Mouse (Mus musculus): Measurements from ENCODE around the gene Ang5. TPM values are rescaled to one million over a fixed set of nuclear protein-coding genes. Genes with fewer than 3 reads are reported as not detected.

The Ang5 gene
- not detected for total RNA-seq (2023)

GRCm38 (mm10) chr14:43956769-43957168 lies at the start of gene Ang5:
Gene Ang5, plus strand, starts transcription at chr14:43957069.

GRCm38 (mm10) chr14:43923459-43923858 lies 33.4 kb upstream of the Ang5 start, which contains the start of gene Ear10:
Gene Ear10, minus strand, starts transcription at chr14:43923559.

GRCm38 (mm10) chr14:43924688-43925403 lies 32.0 kb upstream of the Ang5 start, which contains the start of gene Gm8113:
Gene Gm8113, plus strand, starts transcription at chr14:43925390.

GRCm38 (mm10) chr14:44002169-44002568 lies 45.3 kb downstream of the Ang5 start, which contains the start of gene Ang6:
Gene Ang6, minus strand, starts transcription at chr14:44002269.

Other genes starting within 250 kb of the Ang5 start
- gene Gm16506, start 229.6 kb upstream of the Ang5 start, total RNA-seq (2023), result not detected
- not detected for gene Gm6526, start 209.2 kb upstream of the Ang5 start, total RNA-seq (2023)
- not detected for gene Gm8180, start 172.3 kb upstream of the Ang5 start, total RNA-seq (2023)
- gene Ear1, start 81.6 kb upstream of the Ang5 start, total RNA-seq (2023), result not detected
- gene Ear10, start 33.5 kb upstream of the Ang5 start, total RNA-seq (2023), result not detected
- not detected for gene Gm8113, start 31.7 kb upstream of the Ang5 start, total RNA-seq (2023)
- gene Ang6, start 45.2 kb downstream of the Ang5 start, total RNA-seq (2023), result not detected
- not detected for gene Ear2, start 145.6 kb downstream of the Ang5 start, total RNA-seq (2023)
- gene Gm3327, start 166.8 kb downstream of the Ang5 start, total RNA-seq (2023), result not detected
- not detected for gene Gm8212, start 240.6 kb downstream of the Ang5 start, total RNA-seq (2023)

Measured in T-cell, adult 66 days (primary cell).